Mouse (Mus musculus): ENCODE results near the gene Pmch. TPM values are rescaled to one million over a fixed set of nuclear protein-coding genes. Genes with fewer than 3 reads are reported as not detected.

Gene Pmch
- polyA plus RNA-seq, 1 experiment from 2014 or later: 0.32 TPM

DNA sequence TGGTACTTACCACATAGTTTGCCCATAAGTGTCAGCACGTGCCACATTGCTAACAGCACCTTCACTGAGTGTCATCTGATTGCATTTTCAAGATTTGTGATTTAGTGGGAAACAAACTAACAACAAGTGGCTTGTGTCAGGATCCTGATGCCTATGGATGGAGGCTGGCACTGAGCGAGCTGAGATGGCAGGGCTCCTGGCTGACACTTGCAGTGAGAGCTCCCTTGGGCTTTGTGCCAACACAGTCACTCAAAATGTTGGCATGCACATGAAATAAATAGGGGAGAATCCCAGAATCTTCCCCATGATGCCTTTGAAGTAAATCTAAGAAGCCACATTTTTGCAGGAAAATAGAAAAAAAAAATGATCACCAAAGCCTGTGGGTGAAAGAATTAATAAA is 22.4 kb downstream of the Pmch start:
- H3K9ac ChIP-seq (ENCODE audit: low read length): no peak overlapping the region
- no peak for ATAC-seq (ENCODE audit: insufficient read depth, low FRiP score)
- 85% methylated on average over 2 of the region's 2 CpGs for WGBS

DNA sequence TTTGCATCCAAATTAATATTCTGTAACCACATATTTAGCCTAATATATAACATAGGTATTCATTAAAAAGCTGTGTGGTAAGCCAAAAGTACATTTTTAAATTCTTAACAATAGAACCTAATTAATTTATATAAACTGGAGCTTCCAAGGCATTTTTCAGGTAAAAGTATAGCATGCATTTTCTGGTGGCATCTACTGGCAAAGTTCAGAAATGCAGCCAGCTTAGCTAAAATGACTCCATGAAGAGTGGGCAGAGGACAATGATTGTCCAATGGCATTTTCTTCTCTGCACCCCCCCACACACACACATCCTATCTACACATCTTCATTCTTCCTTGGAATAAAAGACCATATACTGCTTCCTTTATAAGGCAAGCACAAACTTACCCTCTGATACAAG is 28.8 kb downstream of the Pmch start:
- Histone ChIP-seq H3K9me3 (replicated peaks; ENCODE audit: control insufficient read depth, low read length) (no peaks in the 10 kb centered on the region), H3K4me3 (replicated peaks; ENCODE audit: low read length) (no peak overlapping the region), H3K27me3 (ENCODE audit: control insufficient read depth, insufficient read depth, low read length) (no peaks in the 10 kb centered on the region), H3K36me3 (ENCODE audit: control insufficient read depth, insufficient read depth, low read length) (no peaks in the 10 kb centered on the region), H3K4me2 (ENCODE audit: low read depth, low read length) (no peak overlapping the region), H3K4me1 (ENCODE audit: control insufficient read depth, insufficient read depth, low read length) (no peaks in the 10 kb centered on the region), H3K27ac (ENCODE audit: low read length) (no peak overlapping the region), H3K9ac (ENCODE audit: low read length) (no peak overlapping the region)
- no peak for ATAC-seq (ENCODE audit: insufficient read depth, low FRiP score)

More for the DNA sequence above, 22.4 kb downstream of the Pmch start:
- H3K27ac ChIP-seq (ENCODE audit: low read length): no peak overlapping the region
- 0 out of 2 replicates have a peak, but pooled peaks cover 6% of the 10 kb centered on the region for H3K36me3 ChIP-seq (ENCODE audit: control insufficient read depth, insufficient read depth, low read length)
- no peaks in the 10 kb centered on the region for H3K27me3 ChIP-seq (ENCODE audit: control insufficient read depth, insufficient read depth, low read length)
- H3K9me3 ChIP-seq (replicated peaks; ENCODE audit: control insufficient read depth, low read length): no peaks in the 10 kb centered on the region
- H3K4me2 ChIP-seq (ENCODE audit: low read depth, low read length): no peak overlapping the region
- no peaks in the 10 kb centered on the region for H3K4me1 ChIP-seq (ENCODE audit: control insufficient read depth, insufficient read depth, low read length)
- no peak overlapping the region for H3K4me3 ChIP-seq (replicated peaks; ENCODE audit: low read length)

DNA sequence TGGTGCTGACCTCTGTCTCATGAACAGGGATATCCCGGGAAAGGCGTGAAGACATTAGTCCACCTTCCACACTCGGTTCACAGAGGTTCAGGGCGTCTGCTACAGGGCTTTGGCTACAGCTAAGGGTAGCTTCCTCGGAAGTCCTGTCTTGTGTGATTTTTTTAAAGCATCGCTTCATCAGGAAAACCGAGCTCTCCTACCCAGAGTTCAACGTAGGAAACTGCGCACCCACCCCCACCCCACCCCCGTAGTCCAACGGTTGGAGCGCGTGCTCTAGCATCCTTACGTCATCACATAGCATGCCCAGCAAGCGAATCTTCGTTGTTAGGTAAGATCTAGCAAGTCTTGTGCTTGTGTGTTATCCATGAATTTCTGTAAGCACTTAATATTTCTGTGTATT is 44.8 kb downstream of the Pmch start:
- Histone ChIP-seq H3K4me2 (ENCODE audit: low read depth, low read length) (no peak overlapping the region), H3K36me3 (ENCODE audit: control insufficient read depth, insufficient read depth, low read length) (0 out of 2 replicates have a peak, but pooled peaks cover 3% of the 10 kb centered on the region), H3K4me1 (ENCODE audit: control insufficient read depth, insufficient read depth, low read length) (no peaks in the 10 kb centered on the region), H3K27ac (ENCODE audit: low read length) (no peak overlapping the region), H3K4me3 (replicated peaks; ENCODE audit: low read length) (no peak overlapping the region), H3K9ac (ENCODE audit: low read length) (no peak overlapping the region), H3K27me3 (ENCODE audit: control insufficient read depth, insufficient read depth, low read length) (no peaks in the 10 kb centered on the region), H3K9me3 (replicated peaks; ENCODE audit: control insufficient read depth, low read length) (no peaks in the 10 kb centered on the region)
- ATAC-seq (ENCODE audit: insufficient read depth, low FRiP score): no peak
- 96% methylated on average over 16 of the region's 16 CpGs for WGBS

Other genes with a start within 250 kb of the Pmch start
- gene Igf1, start 232.8 kb upstream of the Pmch start, polyA plus RNA-seq (2015; fragmentation: Nextera tagmentation; extraction: Ambion mirVana): 145 and 146 TPM in 2 replicates
- 9.9 and 10.0 TPM in 2 replicates for gene Parpbp, start 55.9 kb downstream of the Pmch start, polyA plus RNA-seq (2015; fragmentation: Nextera tagmentation; extraction: Ambion mirVana)
- 55.0 and 60.3 TPM in 2 replicates for gene Nup37, start 55.9 kb downstream of the Pmch start, polyA plus RNA-seq (2015; fragmentation: Nextera tagmentation; extraction: Ambion mirVana)
- gene Washc3, start 110.0 kb downstream of the Pmch start, polyA plus RNA-seq (2015; fragmentation: Nextera tagmentation; extraction: Ambion mirVana): 61.3 and 61.6 TPM in 2 replicates